Mouse (Mus musculus) heart, postnatal 10 days (tissue): ENCODE measurements at regions not wholly inside any gene's neighbourhood (a gene's known extent, or its start where the extent isn't known, plus 50 kb on each side); places are given as distances from the start of the nearest gene placed in this dataset.
"Not testable (repeated sequence)": the region's sequence is repeated elsewhere in the genome, so short reads cannot be mapped to it uniquely, and the experiment has no call there.

Experiments used
- DNase-seq, 2 experiments: peaks; one replicate each; pipeline ENCODE4 v3.0.0; 2021
- intact Hi-C: fragments of 180-260 bp; cut with DNase I; formaldehyde crosslinking; loops from one replicate; pipeline ENCODE4 v1.15.1; 2025

- intact Hi-C loops, result no loop called here
These were observed 203.4 kb upstream of the Tbl1x start for GRCm38 (mm10) chrX:77307374-77307773.

GRCm38 (mm10) chrX:77314384-77314783, 196.4 kb upstream of the Tbl1x start:
- intact Hi-C loops, result loop anchor here (5.0 to 10.0 kb wide), 4 partner anchors 118 to 408 kb away; partner anchors contain the start of gene Tbl1x
- DNase-seq, result peak; percentile 55 to 60

More at GRCm38 (mm10) chrX:77307374-77307773, 203.4 kb upstream of the Tbl1x start:
- no peak for DNase-seq

DNA sequence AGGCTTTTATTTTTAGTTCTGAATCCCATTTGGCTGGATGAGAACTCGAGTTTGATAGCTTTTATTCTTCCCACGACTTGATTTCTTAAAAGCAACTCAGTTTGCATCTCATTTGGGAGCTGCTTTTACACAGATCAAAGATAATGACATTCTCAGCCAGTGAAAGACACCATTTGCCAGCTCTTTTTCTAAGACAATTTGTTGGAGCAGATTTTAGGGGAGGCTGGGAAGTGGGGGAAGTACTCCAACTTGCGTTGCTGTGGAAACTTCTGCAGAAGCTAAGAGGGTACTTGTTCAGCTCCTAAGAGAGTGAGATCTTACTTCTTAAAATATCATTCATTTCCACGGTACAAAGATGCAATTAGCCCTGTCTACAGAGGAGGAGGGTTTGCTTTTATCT, 187.2 kb upstream of the Tbl1x start:
- intact Hi-C loops, result no loop called here

DNA sequence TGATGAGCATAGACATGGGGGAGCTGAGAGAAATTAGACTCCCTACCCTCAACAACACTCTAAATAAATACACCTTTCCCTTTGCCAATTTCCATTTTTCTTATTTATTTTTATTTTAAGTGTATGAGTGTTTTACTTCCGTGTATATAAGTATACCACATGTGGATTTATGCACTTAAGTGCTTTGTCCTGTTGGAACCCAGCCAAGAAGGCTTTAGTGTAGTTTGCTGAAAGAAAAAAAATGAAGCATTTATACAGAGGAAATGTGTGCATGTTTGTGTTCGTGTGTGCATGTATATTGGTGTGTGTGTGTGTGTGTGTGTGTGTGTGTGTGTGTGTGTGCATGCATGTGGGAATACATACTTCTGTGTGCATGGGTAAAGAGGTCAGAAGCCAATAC, 157.6 kb upstream of the Tbl1x start:
- DNase-seq, result no peak
- intact Hi-C loops, result no loop called here

More for the DNA sequence above, 187.2 kb upstream of the Tbl1x start:
- DNase-seq, result no peak

GRCm38 (mm10) chrX:77360551-77360950, 150.3 kb upstream of the Tbl1x start:
- no peak for DNase-seq
- intact Hi-C loops, result no loop called here

- intact Hi-C loops, result no loop called here
These were observed 149.7 kb upstream of the Tbl1x start for GRCm38 (mm10) chrX:77361106-77361505.

DNA sequence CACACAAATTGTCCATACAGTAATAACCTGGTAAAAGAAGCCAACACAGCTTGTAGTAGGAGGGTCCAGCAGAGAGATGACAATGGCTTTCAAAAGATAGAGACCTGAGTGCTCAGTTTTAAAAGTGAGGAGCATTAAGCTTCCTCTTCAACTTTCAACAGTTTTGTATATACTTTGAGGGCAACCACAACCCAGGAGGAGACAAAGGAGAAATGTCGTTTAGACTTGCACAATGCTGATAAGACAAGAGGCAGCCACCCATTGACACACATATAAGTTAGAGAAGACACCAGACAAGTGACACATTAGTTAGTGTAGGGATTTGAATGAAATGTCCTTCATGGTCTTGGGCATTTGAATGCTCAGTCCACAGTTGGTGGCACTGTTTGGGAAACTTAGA, 147.2 kb upstream of the Tbl1x start:
- DNase-seq, result no peak
- intact Hi-C loops, result no loop called here

More at GRCm38 (mm10) chrX:77361106-77361505, 149.7 kb upstream of the Tbl1x start:
- DNase-seq, result no peak

DNA sequence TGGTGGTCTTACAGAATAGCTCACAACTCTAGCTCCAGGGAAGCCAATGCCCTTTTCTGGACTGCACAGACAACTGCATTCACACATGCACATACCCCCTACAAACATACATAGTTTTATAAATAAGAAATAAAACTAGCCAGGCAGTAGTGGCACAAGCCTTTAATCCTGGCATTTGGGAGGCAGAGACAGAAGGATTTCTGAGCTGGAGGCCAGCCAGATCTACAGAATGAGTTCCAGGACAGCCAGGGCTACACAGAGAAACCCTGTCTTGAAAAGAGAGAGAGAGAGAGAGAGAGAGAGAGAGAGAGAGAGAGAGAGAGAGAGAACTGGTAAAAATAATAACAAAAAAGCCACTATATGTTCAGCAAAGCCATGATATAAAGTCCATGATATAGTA, 143.5 kb upstream of the Tbl1x start:
- intact Hi-C loops, result no loop called here
- DNase-seq, result no peak

DNA sequence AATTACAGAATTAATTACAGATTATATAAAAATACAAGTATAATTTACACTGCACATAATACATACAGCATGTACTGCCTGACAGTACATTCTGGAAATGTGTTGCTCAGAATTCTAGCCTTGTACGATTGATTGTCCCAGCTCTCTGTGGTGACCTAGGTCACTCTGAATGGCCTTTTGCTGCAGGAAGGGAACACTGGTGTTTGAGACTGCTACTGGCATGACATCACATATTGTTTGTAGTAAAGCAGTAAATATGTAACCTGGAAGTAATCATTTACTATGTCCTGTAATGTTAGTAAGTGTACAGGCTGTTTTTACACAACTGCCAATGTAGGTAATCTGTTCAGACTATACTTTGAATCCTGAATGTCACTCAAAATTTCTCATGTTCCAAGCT, 123.5 kb upstream of the Tbl1x start:
- DNase-seq, result no peak
- intact Hi-C loops, result no loop called here

DNA sequence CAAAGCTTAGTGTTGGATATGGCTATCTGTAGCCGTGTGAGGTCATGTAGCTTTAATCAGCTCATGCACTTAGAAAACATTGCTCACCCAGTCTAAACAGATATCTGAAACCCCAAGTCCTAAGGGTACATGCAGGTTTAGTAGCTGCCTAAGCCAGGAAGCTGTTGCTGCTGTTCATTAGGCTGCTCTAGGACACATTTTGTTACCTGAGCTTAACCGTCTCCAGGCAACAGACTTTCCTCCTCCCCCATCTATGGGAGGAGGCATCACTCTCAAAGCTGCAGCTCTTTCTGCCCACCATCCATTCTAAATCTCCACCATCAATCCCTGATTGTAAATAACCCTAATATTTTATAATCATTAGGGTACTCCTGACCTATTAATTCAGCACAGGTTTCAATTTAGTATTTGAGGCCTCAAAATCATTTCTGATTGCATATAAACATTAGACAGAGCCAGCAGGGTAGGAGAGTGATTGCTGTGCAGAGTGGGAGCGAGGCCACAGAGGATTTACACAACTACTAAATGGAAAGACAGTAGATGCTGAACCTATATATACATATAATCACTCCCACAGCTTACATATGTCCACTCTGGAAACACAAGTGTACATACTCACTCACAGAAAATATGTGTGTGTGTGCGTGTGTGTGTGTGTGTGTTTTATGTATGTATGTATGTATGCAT, 118.9 kb upstream of the Tbl1x start:
- intact Hi-C loops, result no loop called here
- no peak for DNase-seq

- intact Hi-C loops, result no loop called here
- no peak for DNase-seq
These were observed 103.9 kb upstream of the Tbl1x start for GRCm38 (mm10) chrX:77406896-77407295.

- DNase-seq, result no peak
- intact Hi-C loops, result no loop called here
These were observed 102.9 kb upstream of the Tbl1x start for GRCm38 (mm10) chrX:77407925-77408324.

DNA sequence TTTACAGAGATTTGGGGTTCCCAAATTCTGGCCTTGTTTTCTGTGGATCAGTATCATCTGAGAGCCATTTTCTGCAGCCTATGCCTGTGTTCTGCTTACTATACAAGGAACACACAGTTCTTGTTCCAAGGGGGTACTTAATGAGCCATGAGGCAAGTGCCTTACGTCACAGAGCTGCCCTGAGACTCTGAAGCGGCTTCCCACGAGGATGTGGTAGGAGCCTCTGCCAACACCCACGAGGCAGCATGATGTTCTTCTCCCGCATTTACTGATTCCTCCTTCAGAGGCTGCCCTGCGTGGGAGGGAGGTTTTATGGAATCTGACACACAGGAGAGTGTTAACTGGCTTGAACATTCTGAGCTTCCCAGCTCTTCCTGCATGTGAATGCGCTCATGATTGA, 101.4 kb upstream of the Tbl1x start:
- DNase-seq, result peak in 1 of 2 experiments; percentile 23
- intact Hi-C loops, result no loop called here

DNA sequence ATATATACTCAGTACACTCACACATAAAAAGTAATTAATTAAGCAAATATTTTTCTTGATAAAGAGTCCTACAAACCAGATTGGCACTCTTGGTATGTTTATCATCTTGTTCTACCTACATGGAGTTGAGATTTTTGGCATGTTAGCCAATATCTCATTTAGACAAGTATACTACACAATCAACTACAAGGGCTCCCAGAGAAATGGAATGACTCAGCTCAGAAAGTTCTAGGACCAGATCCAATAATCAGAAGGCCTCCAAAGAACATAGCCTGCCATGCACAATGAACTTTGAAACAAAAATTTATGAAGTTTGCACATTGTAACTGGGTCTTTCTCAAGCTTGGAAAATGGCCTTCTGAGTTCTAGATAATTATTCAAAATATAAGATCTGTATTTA, 100.0 kb upstream of the Tbl1x start:
- intact Hi-C loops, result no loop called here
- no peak for DNase-seq

GRCm38 (mm10) chrX:77414156-77414555, 96.7 kb upstream of the Tbl1x start:
- DNase-seq, result no peak
- intact Hi-C loops, result no loop called here

GRCm38 (mm10) chrX:77417766-77418165, 93.0 kb upstream of the Tbl1x start:
- intact Hi-C loops, result loop anchor here (5.0 kb wide), 1 partner anchor 220 kb away; no protein-coding TSS in a partner anchor
- DNase-seq, result no peak

GRCm38 (mm10) chrX:77422206-77422605, 88.6 kb upstream of the Tbl1x start:
- intact Hi-C loops, result loop anchor here (10.0 kb wide), 1 partner anchor 303 kb away; no protein-coding TSS in a partner anchor
- no peak for DNase-seq

DNA sequence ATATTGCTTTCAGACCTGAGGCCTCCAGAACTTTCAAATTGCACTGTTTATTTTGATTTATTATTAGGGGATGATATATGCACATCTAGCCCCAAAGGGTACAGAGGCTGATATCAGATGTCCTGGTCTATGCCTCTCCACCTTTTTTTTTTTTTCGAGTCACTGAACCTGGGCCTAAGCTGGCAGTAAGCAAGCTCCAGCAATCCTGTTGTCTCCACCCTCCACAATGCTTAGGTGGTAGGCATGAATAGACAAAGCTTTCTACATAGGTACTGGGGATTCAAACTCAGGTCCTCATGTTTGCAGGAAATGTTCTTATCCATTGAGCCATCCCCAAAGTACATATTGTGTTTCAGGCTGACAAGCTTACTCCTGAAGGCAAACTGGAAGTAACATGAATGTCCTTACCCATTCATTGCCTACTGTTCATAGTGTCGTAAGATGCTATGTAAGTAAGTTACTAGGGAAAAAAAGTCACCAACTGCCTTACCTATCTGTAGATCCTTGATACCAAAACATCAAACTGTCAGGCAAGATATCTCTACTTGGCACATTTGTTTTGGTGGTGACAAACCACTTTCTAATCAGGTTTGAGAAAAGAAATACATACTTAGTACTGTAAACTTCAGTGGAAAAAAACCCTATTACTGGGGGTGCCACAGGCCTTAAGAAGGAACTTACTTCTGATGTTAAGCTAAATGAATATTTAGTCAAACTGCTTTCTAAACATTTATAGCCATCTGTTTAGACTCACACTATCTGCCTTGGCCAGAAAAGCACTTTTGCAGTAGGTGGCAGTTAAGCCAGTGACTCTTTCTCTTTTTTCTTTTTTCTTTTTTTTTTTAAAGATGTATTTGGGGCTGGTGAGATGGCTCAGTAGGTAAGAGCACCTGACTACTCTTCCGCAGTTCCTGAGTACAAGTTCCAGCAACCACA, 85.8 kb upstream of the Tbl1x start:
- intact Hi-C loops, result loop anchor here (10.0 kb wide), 1 partner anchor 300 kb away; no protein-coding TSS in a partner anchor
- DNase-seq, result no peak

DNA sequence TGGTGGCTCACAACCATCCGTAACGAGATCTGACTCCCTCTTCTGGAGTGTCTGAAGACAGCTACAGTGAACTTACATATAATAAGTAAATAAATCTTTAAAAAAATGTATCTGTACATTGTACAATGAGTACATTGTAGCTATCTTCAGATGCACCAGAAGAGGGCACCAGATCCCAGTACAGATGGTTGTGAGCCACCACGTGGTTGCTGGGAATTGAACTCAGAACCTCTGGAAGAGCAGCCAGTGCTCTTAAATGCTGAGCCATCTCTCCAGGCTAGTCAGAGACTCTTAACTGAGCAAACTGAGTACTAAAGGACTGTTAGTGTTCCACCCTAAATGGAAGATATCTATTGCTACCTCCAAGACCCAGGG, 85.1 kb upstream of the Tbl1x start:
- not testable (repeated sequence) for DNase-seq
- intact Hi-C loops, result loop anchor here (10.0 kb wide), 1 partner anchor 299 kb away; no protein-coding TSS in a partner anchor

DNA sequence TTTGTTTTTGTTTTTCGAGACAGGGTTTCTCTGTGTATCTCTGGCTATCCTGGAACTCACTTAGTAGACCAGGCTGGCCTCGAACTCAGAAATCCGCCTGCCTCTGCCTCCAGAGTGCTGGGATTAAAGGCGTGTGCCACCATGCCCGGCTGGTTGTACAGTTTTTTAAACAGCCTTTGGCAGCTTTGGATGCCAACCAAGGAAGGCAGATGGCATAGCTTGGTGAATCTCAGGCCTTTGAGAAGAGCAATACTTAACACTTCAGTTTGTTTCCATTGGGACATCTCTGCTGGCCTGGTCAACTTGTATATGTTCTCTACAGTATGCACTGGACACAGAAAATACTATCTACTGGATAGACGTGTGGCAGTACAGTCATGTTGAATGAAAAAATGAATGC, 84.0 kb upstream of the Tbl1x start:
- intact Hi-C loops, result loop anchor here (10.0 kb wide), 1 partner anchor 298 kb away; no protein-coding TSS in a partner anchor
- DNase-seq, result not testable (repeated sequence)

- intact Hi-C loops, result loop anchor here (5.0 kb wide), 2 partner anchors 120 to 205 kb away; no protein-coding TSS in a partner anchor
- no peak for DNase-seq
These were observed 78.7 kb upstream of the Tbl1x start for GRCm38 (mm10) chrX:77432001-77432565.
